Mouse (Mus musculus): Measurements from ENCODE around the gene Tnfrsf22.
A peak's percentile ranks its signal among the peaks of the same experiment; 100 is the strongest.

The Tnfrsf22 gene

GRCm38 (mm10) chr7:143629501-143629900 lies 20.0 kb downstream of the Tnfrsf22 start:
- DNase-seq, result no peak

GRCm38 (mm10) chr7:143628540-143628939 lies 20.9 kb downstream of the Tnfrsf22 start, which contains the start of gene Tnfrsf26:
Tnfrsf26 (minus strand) TSS chr7:143628722.
- no peak for DNase-seq

- DNase-seq, result no peak
Observed at GRCm38 (mm10) chr7:143627555-143628286, 21.7 kb downstream of the Tnfrsf22 start.

GRCm38 (mm10) chr7:143626178-143626577 lies 23.3 kb downstream of the Tnfrsf22 start:
- no peak for DNase-seq

- DNase-seq, result no peak
Observed at GRCm38 (mm10) chr7:143625151-143625550, 24.3 kb downstream of the Tnfrsf22 start.

GRCm38 (mm10) chr7:143624561-143624960 lies 24.9 kb downstream of the Tnfrsf22 start:
- DNase-seq, result no peak

GRCm38 (mm10) chr7:143620951-143621350 lies 28.5 kb downstream of the Tnfrsf22 start:
- peak; percentile 4 for DNase-seq

- no peak for DNase-seq
Observed at GRCm38 (mm10) chr7:143614404-143615135, 34.9 kb downstream of the Tnfrsf22 start.

- no peak for DNase-seq
Observed at GRCm38 (mm10) chr7:143612215-143612614, 37.2 kb downstream of the Tnfrsf22 start.

GRCm38 (mm10) chr7:143605321-143605720 lies 44.1 kb downstream of the Tnfrsf22 start:
- DNase-seq, result no peak

GRCm38 (mm10) chr7:143604889-143605288 lies 44.6 kb downstream of the Tnfrsf22 start:
- no peak for DNase-seq

- no peak for DNase-seq
Observed at GRCm38 (mm10) chr7:143601705-143602104, 47.8 kb downstream of the Tnfrsf22 start.

GRCm38 (mm10) chr7:143600231-143600740 lies 49.2 kb downstream of the Tnfrsf22 start:
- no peak for DNase-seq

GRCm38 (mm10) chr7:143599428-143600230 lies 49.8 kb downstream of the Tnfrsf22 start, which contains the start of gene Cars:
Cars (minus strand) TSS chr7:143600090.
- DNase-seq, result peak; percentile 92

GRCm38 (mm10) chr7:143594865-143595264 lies 54.6 kb downstream of the Tnfrsf22 start:
- no peak for DNase-seq

- DNase-seq, result no peak
Observed at GRCm38 (mm10) chr7:143592255-143592654, 57.2 kb downstream of the Tnfrsf22 start.

- no peak for DNase-seq
Observed at GRCm38 (mm10) chr7:143588006-143588405, 61.5 kb downstream of the Tnfrsf22 start.

GRCm38 (mm10) chr7:143587586-143587985 lies 61.9 kb downstream of the Tnfrsf22 start:
- no peak for DNase-seq

All from right cerebral cortex, postnatal 25 days (tissue).